Comparison of ENCODE assay signal across 14 mouse cellular contexts in the genomic region with DNA sequence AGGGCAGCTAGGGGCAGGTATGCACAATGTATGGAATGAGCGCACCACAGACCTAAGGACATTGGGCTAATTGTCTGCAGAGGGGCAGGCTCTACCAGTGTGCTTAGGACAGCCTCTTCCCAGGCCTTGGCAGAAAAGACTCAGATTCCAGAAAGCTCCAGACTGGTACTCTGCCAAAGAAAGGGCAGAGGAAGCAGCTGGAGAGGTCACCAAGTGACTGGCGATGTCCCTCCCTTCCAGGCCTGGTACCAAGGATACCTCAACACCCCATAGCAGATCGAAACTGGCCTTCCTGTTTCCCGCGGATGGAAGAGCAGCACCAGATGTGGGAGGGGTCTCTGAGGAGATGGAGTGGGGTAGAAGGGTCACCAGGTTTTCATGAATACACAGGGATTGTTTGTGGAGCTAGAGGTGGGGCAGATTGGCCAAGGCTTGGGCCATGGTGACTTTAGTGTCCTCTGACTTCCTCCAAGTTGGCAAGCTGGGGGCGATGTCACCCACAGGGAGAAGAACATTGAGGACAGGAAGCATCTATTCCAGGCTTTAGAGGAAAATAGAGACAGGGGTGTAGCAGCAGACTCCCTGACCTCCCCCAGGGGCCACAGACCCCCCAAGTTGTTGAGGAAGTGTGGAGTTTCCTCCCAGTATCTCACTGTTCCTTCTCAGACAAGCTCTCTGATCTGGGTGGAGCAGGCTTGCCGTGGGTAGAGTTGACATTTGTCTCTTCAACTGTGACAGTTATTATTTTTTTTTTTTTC. TPM values are rescaled to one million over a fixed set of nuclear protein-coding genes. Genes with fewer than 3 reads are reported as not detected.
A peak's percentile ranks its signal among the peaks of the same experiment; 100 is the strongest.
DNase-seq lines count a peak whose midpoint lies in the region; ATAC-seq lines count a peak whose summit lies in the region.
"Had no signal": no experiment of that assay in that cellular context is flagged by ENCODE, and none has a peak within 500 bp of the region (broad histone marks: within the 10 kb centered on the region; RNA-seq: fewer than 3 reads in every experiment).

No protein-coding gene starts in this region.

- WGBS in kidney, embryonic 14.5 days, result 59% methylated on average over 7 of the region's 7 CpGs
- 84% methylated on average over 7 of the region's 7 CpGs for whole genome bisulfite sequencing in forebrain, embryonic 14.5 days

- ATAC-seq in kidney, embryonic 14.5 days (ENCODE audit: low FRiP score, low TSS enrichment), result no peak
- ATAC-seq in forebrain, embryonic 14.5 days, result no peak
- ATAC-seq: forebrain, embryonic 15.5 days had no signal

- no peaks in the 10 kb centered on the region for H3K9me3 ChIP-seq in kidney, embryonic 14.5 days (ENCODE audit: control insufficient read depth, low read length)
- H3K9me3 ChIP-seq in forebrain, embryonic 14.5 days (replicated peaks; ENCODE audit: control insufficient read depth, low read length), result no peaks in the 10 kb centered on the region
- H3K9me3 ChIP-seq: forebrain, embryonic 15.5 days; heart, embryonic 12.5 days; neural tube, embryonic 12.5 days; stomach, embryonic 15.5 days had no signal

- H3K4me1 ChIP-seq in kidney, embryonic 14.5 days (ENCODE audit: control insufficient read depth, insufficient read depth, low read length), result peaks cover 19% of the 10 kb centered on the region
- peaks cover 21% of the 10 kb centered on the region for H3K4me1 ChIP-seq in brown adipose tissue, adult 24 weeks (ENCODE audit: control insufficient read depth, insufficient read depth, insufficient read length, low read length)
- H3K4me1 ChIP-seq in forebrain, embryonic 14.5 days (ENCODE audit: control insufficient read depth, insufficient read depth, low read length), result no peaks in the 10 kb centered on the region; the same call in none of the 2 replicates
- H3K4me1 ChIP-seq: stomach, embryonic 15.5 days had no signal

- no peak overlapping the region for H3K4me3 ChIP-seq in kidney, embryonic 14.5 days (ENCODE audit: low read length)
- no peak overlapping the region for H3K4me3 ChIP-seq in brown adipose tissue, adult 24 weeks (ENCODE audit: insufficient read depth, low read depth, low read length)
- H3K4me3 ChIP-seq in forebrain, embryonic 14.5 days (ENCODE audit: low read depth, low read length), result no peak overlapping the region
- H3K4me3 ChIP-seq: forebrain, embryonic 15.5 days; heart, embryonic 12.5 days; megakaryocyte, embryonic 14.5 days; neural tube, embryonic 12.5 days; stomach, embryonic 15.5 days had no signal

- no peaks in the 10 kb centered on the region for H3K27me3 ChIP-seq in kidney, embryonic 14.5 days (ENCODE audit: control insufficient read depth, insufficient read depth, low read length)
- no peaks in the 10 kb centered on the region for H3K27me3 ChIP-seq in forebrain, embryonic 14.5 days (replicated peaks; ENCODE audit: control insufficient read depth, insufficient read depth, low read length)
- H3K27me3 ChIP-seq: forebrain, embryonic 15.5 days; heart, embryonic 12.5 days; neural tube, embryonic 12.5 days; stomach, embryonic 15.5 days had no signal

- H3K4me2 ChIP-seq in kidney, embryonic 14.5 days (replicated peaks; ENCODE audit: low read depth, low read length), result no peak overlapping the region
- H3K4me2 ChIP-seq in forebrain, embryonic 14.5 days (ENCODE audit: low read length), result no peak overlapping the region
- H3K4me2 ChIP-seq: forebrain, embryonic 15.5 days; heart, embryonic 12.5 days; neural tube, embryonic 12.5 days; stomach, embryonic 15.5 days had no signal

- peak; percentile 31 for DNase-seq in kidney, adult 11 months
- peak; percentile 35 for DNase-seq in adrenal gland, postnatal 10 days
- DNase-seq in lung, postnatal 10 days, result peak; percentile 70
- no peak for DNase-seq in forebrain, embryonic 14.5 days (ENCODE audit: low spot score)
- DNase-seq in cerebellum, adult 8-10 months, result no peak
- DNase-seq: cerebellum, adult 18-20 months; liver had no signal

- no peaks in the 10 kb centered on the region for H3K36me3 ChIP-seq in kidney, embryonic 14.5 days (ENCODE audit: control insufficient read depth, insufficient read depth, low read length)
- H3K36me3 ChIP-seq in forebrain, embryonic 14.5 days (ENCODE audit: control insufficient read depth, insufficient read depth, low read length), result no peaks in the 10 kb centered on the region
- H3K36me3 ChIP-seq: forebrain, embryonic 15.5 days; heart, embryonic 12.5 days; neural tube, embryonic 12.5 days; stomach, embryonic 15.5 days had no signal

- no peak overlapping the region for H3K27ac ChIP-seq in kidney, embryonic 14.5 days (ENCODE audit: low read depth, low read length)
- peak overlapping the region; percentile 88 for H3K27ac ChIP-seq in brown adipose tissue, adult 24 weeks (replicated peaks; ENCODE audit: low read depth, low read length)
- H3K27ac ChIP-seq in forebrain, embryonic 14.5 days (ENCODE audit: low read depth, low read length), result no peak overlapping the region
- H3K27ac ChIP-seq: forebrain, embryonic 15.5 days; neural tube, embryonic 12.5 days; stomach, embryonic 15.5 days had no signal

- H3K9ac ChIP-seq in kidney, embryonic 14.5 days (ENCODE audit: low read depth, low read length), result no peak overlapping the region
- no peak overlapping the region for H3K9ac ChIP-seq in forebrain, embryonic 14.5 days (ENCODE audit: low read length)
- H3K9ac ChIP-seq: forebrain, embryonic 15.5 days; heart, embryonic 12.5 days; neural tube, embryonic 12.5 days; stomach, embryonic 15.5 days had no signal

RNA-seq across cellular contexts. Expression of a gene that starts 49.1 kb away (rescaled TPM):
- 1.6 and 3.0 TPM in 2 replicates for polyA plus RNA-seq in kidney, embryonic 14.5 days (2014; fragmentation: Nextera tagmentation; extraction: Ambion mirVana)
- 10 to 100 TPM in 1 of 2 experiments, 1 to 10 TPM in 1; 5.8 to 25.4 TPM for total RNA-seq in adrenal gland, postnatal 10 days (2021)
- 10.7 and 154 TPM in 2 replicates for polyA plus RNA-seq in brown adipose tissue, adult 24 weeks (2012; ENCODE audit: insufficient read depth, insufficient read length, missing spikeins)
- polyA plus RNA-seq in forebrain, embryonic 14.5 days (2014; fragmentation: Nextera tagmentation; extraction: Ambion mirVana), result 1.2 and 1.4 TPM in 2 replicates

Comparison
In these comparisons a context has a peak if more than half of its experiments do, and no peak if none do; other contexts are left out.
1. DNase-seq: peak in kidney, adult 11 months (single experiment), adrenal gland, postnatal 10 days (single experiment) and lung, postnatal 10 days (single experiment); none in forebrain, embryonic 14.5 days (single experiment) and cerebellum, adult 8-10 months (single experiment).